Mouse (Mus musculus) stomach, postnatal 0 days (tissue): ENCODE data around the gene Fgfr2. TPM values are rescaled to one million over a fixed set of nuclear protein-coding genes. Genes with fewer than 3 reads are reported as not detected.

Source experiments
- ATAC-seq: fragments of 200-750 bp; cut with Nextera tagmentation; 2 replicates; pipeline ENCODE4 v1.8.0; 2017; ENCODE audit not compliant: low FRiP score, low TSS enrichment
- DNase-seq: peaks from one replicate; pipeline ENCODE4 v3.0.0-alpha.2; 2016; ENCODE audit warnings: low spot score
- H3K27ac ChIP-seq: fragments of 300-500 bp; sonication (generic); replicated peaks from 2 replicates; pipeline ENCODE4 v1.5.1; 2014; ENCODE audit warnings: mild to moderate bottlenecking, control low read depth
- H3K27me3 ChIP-seq: fragments of 300-500 bp; sonication (generic); 2 replicates; pipeline ENCODE4 v1.6.1; 2014; ENCODE audit warnings: low read length; ENCODE audit not compliant: control insufficient read depth, insufficient read depth
- H3K36me3 ChIP-seq: fragments of 300-500 bp; sonication (generic); 2 replicates; pipeline ENCODE4 v1.6.1; 2014; ENCODE audit warnings: low read length, mixed read lengths; ENCODE audit not compliant: control insufficient read depth, insufficient read depth
- H3K4me1 ChIP-seq: fragments of 300-500 bp; sonication (generic); replicated peaks from 2 replicates; pipeline ENCODE4 v1.6.1; 2014; ENCODE audit warnings: antibody characterized with exemption; ENCODE audit not compliant: control insufficient read depth, insufficient read depth
- H3K4me2 ChIP-seq: fragments of 300-500 bp; sonication (generic); replicated peaks from 2 replicates; pipeline ENCODE4 v1.6.1; 2014; ENCODE audit warnings: low read depth, mild to moderate bottlenecking, control low read depth, moderate library complexity
- H3K4me3 ChIP-seq: fragments of 300-500 bp; sonication (generic); 2 replicates; pipeline ENCODE4 v1.5.1; 2014; ENCODE audit warnings: low read depth, low read length, control low read depth
- H3K9ac ChIP-seq: fragments of 300-500 bp; sonication (generic); 2 replicates; pipeline ENCODE4 v1.6.1; 2014; ENCODE audit warnings: mild to moderate bottlenecking, low read length, control low read depth, mixed read lengths
- H3K9me3 ChIP-seq: fragments of 300-500 bp; sonication (generic); 2 replicates; pipeline ENCODE4 v1.6.1; 2016; ENCODE audit warnings: low read length; ENCODE audit not compliant: control insufficient read depth
- CTCF ChIP-seq: IDR thresholded peaks from 2 replicates; pipeline ENCODE4 v1.5.1; 2016; ENCODE audit warnings: antibody characterized with exemption, low read depth, mild to moderate bottlenecking, moderate library complexity
- EP300 ChIP-seq: optimal IDR thresholded peaks from 2 replicates; pipeline ENCODE3; 2016; ENCODE audit warnings: antibody characterized with exemption
- WGBS: fragments of 180-500 bp; shearing (Covaris S2); extraction: QIAGEN DNeasy Blood & Tissue Kit; methylation state at CpG from one replicate; pipeline ENCODE4 v1.1.7; 2014; 5-methylcytosine and 5-hydroxymethylcytosine counted together
- polyA plus RNA-seq: library from polyadenylated mRNA; unstranded; fragments of >200 nt; fragmentation: Nextera tagmentation; extraction: Ambion mirVana; gene quantifications from 2 replicates; pipeline ENCODE4 v1.2.1, GENCODE M21; 2015

Gene Fgfr2
- polyA plus RNA-seq, 1 experiment from 2014 or later = 60.8 TPM

DNA sequence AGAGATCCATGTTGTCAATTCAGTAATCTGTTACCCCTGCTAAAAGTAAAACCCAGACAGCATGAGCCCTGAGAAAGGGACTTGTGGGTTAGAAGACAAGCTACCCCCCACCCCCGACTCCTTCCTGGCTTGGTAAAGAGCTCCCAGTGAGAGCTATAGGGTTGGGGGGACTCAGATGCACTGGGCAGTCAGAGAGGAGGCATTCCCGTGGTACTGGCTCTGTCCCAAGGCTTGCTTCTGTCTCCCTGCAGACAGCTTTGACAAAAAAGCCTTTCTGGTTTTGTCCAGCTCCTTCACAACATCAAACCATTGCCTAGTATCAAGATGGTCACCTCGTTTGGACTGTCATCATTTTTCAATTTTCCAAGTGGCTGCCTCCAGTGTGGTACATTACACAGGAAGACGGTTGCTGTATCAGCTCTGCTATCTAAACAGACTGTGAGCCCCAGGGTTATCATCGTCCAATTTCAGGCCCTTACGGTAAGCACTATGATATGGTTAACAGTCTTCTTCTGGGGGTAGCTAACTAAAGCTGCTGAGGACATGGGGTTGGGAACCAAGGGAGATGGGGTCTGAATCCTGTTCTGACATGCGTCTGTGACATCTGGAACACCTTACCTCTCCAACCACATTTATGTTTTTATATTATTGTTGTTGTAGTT, 726.4 kb downstream of the Fgfr2 start:
- H3K4me2 ChIP-seq = no peak overlapping the region
- ATAC-seq (no peak), DNase-seq (no peak)
- H3K9me3 ChIP-seq = no peaks in the 10 kb centered on the region
- no peaks in the 10 kb centered on the region for H3K36me3 ChIP-seq
- H3K4me3 ChIP-seq = no peak overlapping the region
- no peaks in the 10 kb centered on the region for H3K27me3 ChIP-seq
- H3K27ac ChIP-seq = no peak overlapping the region
- no peaks in the 10 kb centered on the region for H3K4me1 ChIP-seq
- no peak overlapping the region for H3K9ac ChIP-seq
- 64% methylated on average over 7 of the region's 7 CpGs for WGBS
- no peak for TF ChIP-seq EP300
- no peak for TF ChIP-seq CTCF

DNA sequence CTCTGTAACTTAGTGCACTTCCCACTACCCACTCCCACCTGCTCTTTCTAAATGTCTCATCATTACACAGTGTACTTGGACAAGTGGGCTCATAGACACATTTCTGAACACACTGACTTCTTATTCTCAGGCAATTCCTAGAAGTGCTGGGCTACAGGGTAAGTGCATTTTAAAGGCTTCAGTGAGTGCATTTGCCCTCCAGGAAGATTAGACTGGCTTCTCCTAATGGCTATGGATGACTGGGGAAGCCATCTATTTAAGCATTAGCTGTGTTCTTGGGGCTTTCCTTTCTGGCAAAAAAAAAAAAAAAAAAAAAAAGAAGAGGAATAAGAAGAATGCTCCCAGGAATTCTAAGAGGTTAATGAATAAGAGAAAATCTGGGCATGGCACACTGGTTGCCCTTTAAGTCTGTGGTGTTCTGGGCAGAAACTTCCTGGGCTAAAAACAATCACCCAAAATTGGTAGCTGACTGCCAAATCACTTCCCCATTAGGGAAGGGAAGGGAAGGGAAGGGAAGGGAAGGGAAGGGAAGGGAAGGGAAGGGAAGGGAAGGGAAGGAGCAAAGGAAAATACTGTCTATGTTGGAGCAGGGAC, 729.5 kb downstream of the Fgfr2 start:
- ATAC-seq (no peak), DNase-seq (no peak)
- H3K4me1 ChIP-seq = no peaks in the 10 kb centered on the region

DNA sequence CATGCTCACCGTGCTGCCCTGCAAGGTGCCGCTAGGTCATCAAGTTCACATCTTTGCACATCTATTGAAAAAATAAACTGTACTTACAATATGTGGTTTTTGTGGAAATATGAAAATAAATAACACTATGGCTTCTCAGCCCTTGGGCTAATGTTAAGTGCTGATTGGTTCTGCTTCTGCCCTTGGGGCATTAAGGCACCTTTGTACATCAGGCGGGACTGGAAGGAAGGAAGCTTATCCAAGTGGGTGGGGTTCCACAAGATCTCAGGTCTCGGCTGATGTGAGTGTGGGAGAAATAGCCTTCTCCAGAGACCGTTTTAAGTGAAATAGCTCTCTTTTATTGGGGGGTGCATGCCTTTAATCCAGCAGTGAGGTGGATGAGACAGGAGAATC, 730.1 kb downstream of the Fgfr2 start:
- Histone ChIP-seq H3K9ac (no peak overlapping the region), H3K4me1 (no peaks in the 10 kb centered on the region), H3K4me3 (no peak overlapping the region), H3K36me3 (no peaks in the 10 kb centered on the region), H3K4me2 (no peak overlapping the region), H3K27ac (no peak overlapping the region), H3K27me3 (no peaks in the 10 kb centered on the region), H3K9me3 (no peaks in the 10 kb centered on the region)
- TF ChIP-seq EP300 (no peak), CTCF (no peak)
- DNase-seq (no peak), ATAC-seq (no peak)
- WGBS = 68% methylated on average over 5 of the region's 5 CpGs

More for the DNA sequence above, 729.5 kb downstream of the Fgfr2 start:
- Histone ChIP-seq H3K4me2 (no peak overlapping the region), H3K4me3 (no peak overlapping the region), H3K9ac (no peak overlapping the region), H3K27ac (no peak overlapping the region), H3K36me3 (no peaks in the 10 kb centered on the region), H3K9me3 (no peaks in the 10 kb centered on the region), H3K27me3 (no peaks in the 10 kb centered on the region)
- no peak for TF ChIP-seq CTCF
- TF ChIP-seq EP300 = no peak

DNA sequence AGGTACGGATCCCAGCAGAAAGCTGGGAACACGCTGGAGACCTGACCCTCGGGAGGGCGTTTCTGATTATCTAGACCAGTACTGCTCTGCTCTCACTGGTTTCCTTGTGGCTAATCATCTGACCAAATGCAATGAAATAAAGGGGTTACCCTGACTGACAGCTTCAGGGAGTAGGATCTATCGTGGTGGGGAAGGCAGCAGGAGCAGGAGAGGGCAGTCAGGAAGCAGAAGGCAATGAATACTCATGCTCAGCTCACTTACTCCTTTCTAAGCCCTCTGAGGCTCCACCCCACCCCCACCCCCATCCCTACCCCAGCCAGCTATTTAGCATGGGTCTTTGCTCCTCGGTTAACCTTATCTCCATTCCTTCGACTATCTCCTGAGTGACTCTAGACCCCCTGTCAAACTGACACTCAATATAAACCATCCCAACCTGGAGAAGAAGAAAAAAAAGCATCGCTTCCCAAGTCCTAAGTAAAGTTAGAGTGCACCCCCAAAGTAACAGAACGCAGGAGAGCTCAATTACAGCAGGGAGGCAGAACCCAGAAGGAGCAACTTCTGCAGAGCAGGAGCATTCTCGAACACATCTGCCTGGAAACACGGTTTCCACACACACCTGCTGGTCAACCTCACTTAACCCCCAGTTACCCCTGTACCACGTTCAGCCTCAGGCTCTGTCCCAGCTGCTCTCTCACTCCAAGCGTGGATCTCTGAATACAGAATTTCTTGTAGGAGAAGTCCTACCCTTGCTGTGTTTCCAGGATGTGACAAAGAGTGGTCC, 730.7 kb downstream of the Fgfr2 start:
- Histone ChIP-seq H3K36me3 (no peaks in the 10 kb centered on the region), H3K9ac (no peak overlapping the region), H3K4me1 (no peaks in the 10 kb centered on the region), H3K27ac (no peak overlapping the region), H3K4me3 (no peak overlapping the region), H3K27me3 (no peaks in the 10 kb centered on the region), H3K4me2 (no peak overlapping the region), H3K9me3 (no peaks in the 10 kb centered on the region)
- TF ChIP-seq EP300 = no peak
- no peak for TF ChIP-seq CTCF
- DNase-seq (no peak), ATAC-seq (no peak)
- WGBS = 61% methylated on average over 13 of the region's 13 CpGs

DNA sequence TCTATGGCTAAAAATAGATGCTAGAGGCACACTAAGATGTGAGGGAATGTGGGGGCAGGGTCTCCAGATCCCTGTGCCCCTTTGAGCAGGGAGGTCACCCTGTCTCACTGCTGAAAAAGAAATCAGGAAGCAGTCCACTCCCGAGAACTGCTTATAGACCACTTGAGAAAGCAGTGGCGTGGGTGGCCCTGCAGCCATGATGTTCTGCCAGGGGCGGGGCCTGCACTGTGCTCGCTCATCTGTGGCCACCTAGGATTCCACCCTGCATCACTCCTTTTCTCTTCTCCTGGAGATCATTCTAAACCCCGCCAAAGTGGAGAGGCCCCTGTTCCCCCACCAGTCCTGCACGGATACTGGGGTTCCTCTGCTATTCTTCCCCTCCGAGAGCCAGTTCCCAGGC, 733.7 kb downstream of the Fgfr2 start:
- Histone ChIP-seq H3K9ac (no peak overlapping the region), H3K36me3 (no peaks in the 10 kb centered on the region), H3K4me3 (no peak overlapping the region), H3K9me3 (no peaks in the 10 kb centered on the region), H3K27ac (no peak overlapping the region), H3K27me3 (no peaks in the 10 kb centered on the region), H3K4me2 (no peak overlapping the region), H3K4me1 (no peaks in the 10 kb centered on the region)
- no peak for TF ChIP-seq CTCF
- TF ChIP-seq EP300 = no peak
- DNase-seq (no peak), ATAC-seq (no peak)
- WGBS = 61% methylated on average over 7 of the region's 7 CpGs

DNA sequence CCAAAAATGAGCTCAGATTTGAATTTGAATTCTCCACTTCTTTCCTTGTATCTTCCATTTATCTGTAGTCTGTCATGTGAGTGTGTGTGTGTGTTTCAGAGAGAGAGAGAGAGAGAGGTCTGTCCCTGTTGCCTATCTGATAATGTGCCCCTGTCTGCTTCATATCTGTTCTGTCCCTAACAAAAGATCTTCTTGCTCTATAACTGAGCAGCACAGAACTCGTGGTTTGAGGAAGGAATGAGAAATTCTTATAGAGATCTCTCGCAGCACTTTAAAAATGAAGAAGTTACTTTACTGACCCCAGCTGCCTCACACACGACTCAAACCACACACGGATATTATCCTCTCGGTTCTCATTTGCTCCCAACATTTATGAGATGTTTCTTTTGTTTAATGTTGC, 735.6 kb downstream of the Fgfr2 start:
- no peak overlapping the region for H3K4me3 ChIP-seq
- no peak overlapping the region for H3K9ac ChIP-seq
- DNase-seq (no peak), ATAC-seq (no peak)
- no peak overlapping the region for H3K27ac ChIP-seq
- H3K27me3 ChIP-seq = no peaks in the 10 kb centered on the region
- no peak overlapping the region for H3K4me2 ChIP-seq
- WGBS = 43% methylated on average over 5 of the region's 5 CpGs
- H3K36me3 ChIP-seq = no peaks in the 10 kb centered on the region
- H3K9me3 ChIP-seq = no peaks in the 10 kb centered on the region
- TF ChIP-seq EP300 = no peak
- no peaks in the 10 kb centered on the region for H3K4me1 ChIP-seq
